Mouse (Mus musculus) ES-Bruce4 (cell line): ENCODE results near the gene Clcn2.

Experiments
- CTCF ChIP-seq: IDR thresholded peaks from one replicate; pipeline ENCODE4 v1.8.1; 2011; ENCODE audit warnings: low read depth, low read length
- EP300 ChIP-seq: IDR thresholded peaks from 2 replicates; pipeline ENCODE4 v1.6.1; 2011; ENCODE audit warnings: low read depth, low read length; ENCODE audit not compliant: insufficient read depth
- POLR2A ChIP-seq: IDR thresholded peaks from one replicate; pipeline ENCODE4 v1.8.1; 2011; ENCODE audit warnings: low read length; ENCODE audit not compliant: insufficient read depth

DNA sequence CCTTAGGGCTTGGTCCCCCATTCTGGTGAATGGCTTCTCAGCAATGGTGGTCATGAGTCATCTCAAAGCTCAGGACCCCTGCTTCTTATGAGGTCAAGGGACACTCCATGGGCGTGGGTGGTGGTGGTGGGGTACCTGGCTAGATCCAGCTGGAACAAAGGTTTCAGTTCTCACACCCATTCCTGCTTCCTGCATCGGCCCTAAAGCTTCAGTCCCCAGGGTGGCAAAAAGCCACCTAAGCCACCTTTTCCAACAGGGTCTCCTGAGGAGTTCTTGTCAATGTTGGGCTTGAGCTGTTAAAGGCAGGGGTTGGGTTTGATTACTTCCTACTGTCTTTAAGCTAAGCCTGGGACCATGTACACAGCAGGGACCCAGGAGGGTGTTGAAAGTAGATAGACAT lies 2.4 kb downstream of the Clcn2 start:
- TF ChIP-seq CTCF: no peak
- no peak for TF ChIP-seq POLR2A
- no peak for TF ChIP-seq EP300
